Mouse (Mus musculus): ENCODE results near the gene Crybb2. TPM values are rescaled to one million over a fixed set of nuclear protein-coding genes. Genes with fewer than 3 reads are reported as not detected.

The Crybb2 gene
- polyA plus RNA-seq, 1 experiment, result 0.18 TPM

DNA sequence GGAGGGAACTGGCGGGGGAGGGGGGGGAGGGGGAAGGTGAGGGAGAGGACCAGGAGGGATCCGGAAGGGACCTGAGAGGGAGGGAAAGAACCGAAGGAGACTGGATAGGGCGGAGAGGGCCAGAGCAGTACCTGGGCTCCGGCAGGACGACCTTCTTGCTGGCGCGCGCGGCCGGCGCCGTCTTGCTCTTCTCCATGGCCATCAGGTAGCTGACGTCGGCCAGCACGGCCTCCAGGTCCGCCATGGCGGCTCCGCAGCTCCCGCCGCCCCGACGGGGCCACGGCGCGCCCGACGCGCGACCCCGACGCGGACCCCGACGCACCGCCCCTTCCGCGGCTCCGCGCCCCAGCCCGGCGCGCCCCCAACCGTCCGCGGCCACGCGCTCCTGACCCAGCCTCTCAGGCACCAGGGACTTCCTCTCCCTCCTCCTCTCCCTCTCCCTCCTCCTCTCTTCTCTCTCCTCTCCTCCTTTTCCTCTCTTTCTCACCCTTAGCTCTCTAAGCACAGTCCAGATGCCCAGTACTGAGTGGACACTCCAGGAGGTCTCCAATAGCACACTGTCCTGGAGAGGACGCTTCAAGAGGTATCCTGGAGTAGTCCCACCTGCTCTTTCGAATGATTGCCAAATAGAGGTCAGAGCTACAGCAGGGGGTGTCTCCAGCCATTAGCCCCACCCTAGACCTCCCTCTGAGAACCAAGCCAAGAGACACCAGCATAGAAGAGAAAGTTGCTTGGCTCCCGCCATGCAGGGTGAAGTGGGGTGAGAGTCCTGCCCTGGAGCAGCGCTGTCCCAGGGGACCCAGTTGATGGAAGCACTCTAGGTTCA is 54.5 kb downstream of the Crybb2 start, which contains the start of gene Grk3:
Gene Grk3 (minus strand): TSS at position 556 of the 826 bp plus-strand sequence.
- H3K27ac ChIP-seq (ENCODE audit: insufficient read depth, low read depth, low read length), result 0 out of 2 replicates have a peak within 1 kb of the TSS, but pooled peaks have one; percentile 18
- 2% methylated on average over 31 of the region's 52 CpGs for WGBS
- TF ChIP-seq POLR2A (IDR thresholded peaks at IDR 0.05; ENCODE audit: low read depth, low read length), result peak; percentile 22; the same call in 1 of the 2 replicates
- no peak for TF ChIP-seq CTCF (IDR thresholded peaks at IDR 0.05; ENCODE audit: extremely low read depth, insufficient read length, insufficient replicate concordance, low read depth, low read length)

DNA sequence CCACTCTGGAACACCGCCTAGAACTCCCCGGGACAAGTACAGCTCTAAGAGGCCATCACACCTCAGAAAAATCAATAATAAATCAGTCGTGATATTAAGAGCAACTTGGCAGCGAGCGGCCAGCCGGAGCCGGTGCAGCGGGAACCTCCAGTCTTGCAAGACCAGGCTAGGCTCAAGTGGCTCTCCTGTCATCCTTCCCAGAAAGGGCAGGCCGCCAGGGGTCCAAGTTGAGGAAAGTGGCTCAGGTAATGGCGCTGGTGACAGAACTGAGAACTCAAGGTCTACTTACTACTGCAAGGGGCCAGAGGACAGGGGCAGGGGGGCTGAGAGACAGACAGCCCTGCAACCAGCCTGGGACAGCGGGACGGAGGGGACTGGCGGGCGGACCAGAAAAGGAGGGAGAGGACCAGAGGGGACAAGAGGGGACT is 55.1 kb downstream of the Crybb2 start:
- TF ChIP-seq CTCF (IDR thresholded peaks at IDR 0.05; ENCODE audit: extremely low read depth, insufficient read length, insufficient replicate concordance, low read depth, low read length) (no peak), POLR2A (IDR thresholded peaks at IDR 0.05; ENCODE audit: low read depth, low read length) (no peak; the same call in 1 of the 2 replicates)
- 2% methylated on average over 14 of the region's 14 CpGs for WGBS
- Histone ChIP-seq H3K27ac (ENCODE audit: insufficient read depth, low read depth, low read length) (no peak overlapping the region), H3K4me3 (ENCODE audit: low read depth, low read length) (peak overlapping the region; percentile 73), H3K36me3 (ENCODE audit: control insufficient read depth, insufficient read depth, low read length) (no peaks in the 10 kb centered on the region), H3K27me3 (ENCODE audit: control insufficient read depth, insufficient read depth, low read length) (no peaks in the 10 kb centered on the region), H3K4me1 (ENCODE audit: control insufficient read depth, insufficient read depth, insufficient read length, low read length) (peaks cover 4% of the 10 kb centered on the region; the same call in 1 of the 2 replicates)

More for the DNA sequence above, 54.5 kb downstream of the Crybb2 start, which contains the start of gene Grk3:
- peaks cover 2% of the 10 kb centered on the region; the same call in 1 of the 2 replicates for H3K4me1 ChIP-seq (ENCODE audit: control insufficient read depth, insufficient read depth, insufficient read length, low read length)
- H3K4me3 ChIP-seq (ENCODE audit: low read depth, low read length), result peak within 1 kb of the TSS; percentile 73
- no peaks in the 10 kb centered on the region for H3K36me3 ChIP-seq (ENCODE audit: control insufficient read depth, insufficient read depth, low read length)
- no peaks in the 10 kb centered on the region for H3K27me3 ChIP-seq (ENCODE audit: control insufficient read depth, insufficient read depth, low read length)

DNA sequence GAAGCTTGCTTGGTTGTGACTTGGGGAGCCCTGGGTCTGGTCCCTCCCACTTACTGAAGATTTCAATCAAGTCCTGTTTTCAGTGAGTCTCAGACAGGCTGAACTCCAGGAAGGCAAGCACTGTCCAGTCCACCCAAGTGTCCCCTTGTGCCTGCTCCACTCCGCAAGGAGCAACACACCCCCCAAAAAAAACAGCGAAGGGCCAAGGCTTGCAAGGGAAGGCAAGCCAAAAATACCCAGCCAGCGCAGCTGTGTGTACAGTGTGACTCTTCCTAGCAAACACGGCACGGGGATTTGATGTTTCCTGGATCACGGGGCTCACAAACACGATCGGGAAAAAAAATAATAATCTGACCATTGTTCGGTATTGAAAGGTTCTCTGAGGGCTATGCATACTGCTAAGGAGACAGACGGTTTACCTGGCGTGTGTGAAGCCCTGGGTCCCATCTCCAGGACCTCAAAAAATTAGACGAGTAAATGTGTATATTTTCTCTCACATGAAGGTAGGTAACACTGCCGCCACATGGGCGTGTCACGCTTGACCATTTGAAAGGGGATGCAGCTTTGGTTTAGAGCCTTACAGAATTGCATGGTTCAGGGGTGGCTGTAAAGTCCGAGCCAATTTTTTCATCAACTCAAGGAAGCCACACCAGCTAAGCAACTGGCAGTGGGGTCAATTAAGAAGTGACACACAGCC is 55.7 kb downstream of the Crybb2 start:
- H3K27ac ChIP-seq (ENCODE audit: insufficient read depth, low read depth, low read length), result no peak overlapping the region
- peak overlapping the region; percentile 73 for H3K4me3 ChIP-seq (ENCODE audit: low read depth, low read length)
- peaks cover 5% of the 10 kb centered on the region; the same call in 1 of the 2 replicates for H3K4me1 ChIP-seq (ENCODE audit: control insufficient read depth, insufficient read depth, insufficient read length, low read length)
- 10% methylated on average over 16 of the region's 16 CpGs for WGBS
- H3K36me3 ChIP-seq (ENCODE audit: control insufficient read depth, insufficient read depth, low read length), result no peaks in the 10 kb centered on the region
- TF ChIP-seq POLR2A (IDR thresholded peaks at IDR 0.05; ENCODE audit: low read depth, low read length), result no peak
- no peak for TF ChIP-seq CTCF (IDR thresholded peaks at IDR 0.05; ENCODE audit: extremely low read depth, insufficient read length, insufficient replicate concordance, low read depth, low read length)
- H3K27me3 ChIP-seq (ENCODE audit: control insufficient read depth, insufficient read depth, low read length), result no peaks in the 10 kb centered on the region

DNA sequence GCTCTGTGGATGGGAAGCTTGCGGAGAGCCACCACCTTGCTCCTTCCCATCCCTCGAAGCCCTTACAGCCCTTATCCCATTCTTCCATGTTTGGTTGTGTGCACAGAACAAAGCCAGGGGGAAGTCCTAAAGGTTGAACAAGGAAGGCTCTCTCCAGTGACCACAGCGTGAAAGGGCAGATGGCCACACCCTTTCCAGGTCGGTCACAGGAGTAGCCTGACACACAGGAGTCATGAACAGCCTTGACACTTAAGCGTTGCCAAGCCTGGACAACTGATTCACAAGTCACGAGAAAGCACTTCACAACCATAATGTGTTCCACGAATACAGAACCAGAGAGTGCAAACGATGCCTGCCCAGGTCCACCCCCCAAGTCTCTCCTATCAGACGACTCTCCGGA is 58.0 kb downstream of the Crybb2 start:
- Histone ChIP-seq H3K27ac (ENCODE audit: insufficient read depth, low read depth, low read length) (no peak overlapping the region), H3K36me3 (ENCODE audit: control insufficient read depth, insufficient read depth, low read length) (no peaks in the 10 kb centered on the region), H3K27me3 (ENCODE audit: control insufficient read depth, insufficient read depth, low read length) (no peaks in the 10 kb centered on the region), H3K4me3 (ENCODE audit: low read depth, low read length) (no peak overlapping the region), H3K4me1 (ENCODE audit: control insufficient read depth, insufficient read depth, insufficient read length, low read length) (peaks cover 5% of the 10 kb centered on the region; the same call in 1 of the 2 replicates)
- 84% methylated on average over 10 of the region's 10 CpGs for WGBS
- TF ChIP-seq CTCF (IDR thresholded peaks at IDR 0.05; ENCODE audit: extremely low read depth, insufficient read length, insufficient replicate concordance, low read depth, low read length) (no peak), POLR2A (IDR thresholded peaks at IDR 0.05; ENCODE audit: low read depth, low read length) (no peak)

DNA sequence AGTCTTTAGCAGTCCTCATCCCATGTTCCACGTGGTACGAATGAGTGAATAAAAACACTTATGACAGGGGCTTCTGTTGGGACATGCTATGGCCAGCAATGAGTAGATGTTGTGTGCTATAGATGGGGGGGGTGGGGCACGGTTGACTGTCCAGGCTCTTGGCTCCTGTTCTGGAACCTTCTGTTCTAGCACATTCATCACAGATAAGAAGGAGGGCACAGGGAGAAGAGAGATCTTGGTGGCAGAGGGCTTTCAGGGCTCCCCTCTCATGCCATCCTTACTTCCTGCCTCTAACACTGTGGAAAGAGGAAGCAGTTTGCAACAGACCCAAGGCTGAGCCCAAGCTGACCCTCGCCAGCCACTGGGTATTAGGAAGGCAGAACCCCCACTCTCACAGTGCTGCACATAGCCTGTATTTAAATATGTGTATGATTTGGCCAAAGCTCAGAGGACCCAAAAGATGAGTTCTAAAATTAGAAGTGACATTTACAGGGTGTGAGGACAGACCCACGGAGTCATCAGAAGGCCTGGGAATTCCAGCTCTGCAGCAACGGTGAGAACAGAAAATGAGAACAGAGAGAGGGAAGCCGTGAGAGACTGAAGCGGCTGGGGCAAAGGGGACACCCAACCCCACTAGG is 60.6 kb downstream of the Crybb2 start:
- no peaks in the 10 kb centered on the region for H3K36me3 ChIP-seq (ENCODE audit: control insufficient read depth, insufficient read depth, low read length)
- H3K27me3 ChIP-seq (ENCODE audit: control insufficient read depth, insufficient read depth, low read length), result no peaks in the 10 kb centered on the region
- no peak overlapping the region for H3K4me3 ChIP-seq (ENCODE audit: low read depth, low read length)
- WGBS, result 74% methylated on average over 8 of the region's 8 CpGs
- H3K27ac ChIP-seq (ENCODE audit: insufficient read depth, low read depth, low read length), result no peak overlapping the region
- peaks cover 2% of the 10 kb centered on the region; the same call in 1 of the 2 replicates for H3K4me1 ChIP-seq (ENCODE audit: control insufficient read depth, insufficient read depth, insufficient read length, low read length)
- TF ChIP-seq POLR2A (IDR thresholded peaks at IDR 0.05; ENCODE audit: low read depth, low read length), result no peak
- no peak for TF ChIP-seq CTCF (IDR thresholded peaks at IDR 0.05; ENCODE audit: extremely low read depth, insufficient read length, insufficient replicate concordance, low read depth, low read length)

DNA sequence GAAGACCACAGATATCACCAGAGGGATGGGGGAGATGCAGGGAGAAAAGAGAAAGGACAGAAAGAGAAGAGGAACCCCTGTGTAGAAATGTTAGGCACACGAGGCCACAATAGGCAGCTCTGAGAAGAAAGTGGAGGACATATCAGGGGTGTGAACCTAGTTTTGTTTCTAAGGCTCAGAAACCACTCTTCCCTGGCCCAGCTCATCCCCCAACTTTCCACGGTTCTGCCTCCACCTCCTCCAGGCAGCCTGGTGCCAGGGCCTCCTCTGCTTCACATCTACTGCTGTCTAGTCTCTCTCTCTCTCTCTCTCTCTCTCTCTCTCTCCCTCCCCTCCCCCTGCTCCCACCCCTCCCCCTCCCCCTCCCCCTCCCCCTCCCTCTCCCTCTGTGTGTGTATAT is 61.4 kb downstream of the Crybb2 start:
- TF ChIP-seq CTCF (IDR thresholded peaks at IDR 0.05; ENCODE audit: extremely low read depth, insufficient read length, insufficient replicate concordance, low read depth, low read length) (no peak), POLR2A (IDR thresholded peaks at IDR 0.05; ENCODE audit: low read depth, low read length) (no peak)
- H3K27me3 ChIP-seq (ENCODE audit: control insufficient read depth, insufficient read depth, low read length), result no peaks in the 10 kb centered on the region
- 85% methylated on average over 2 of the region's 2 CpGs for WGBS

More for the DNA sequence above, 61.4 kb downstream of the Crybb2 start:
- Histone ChIP-seq H3K4me1 (ENCODE audit: control insufficient read depth, insufficient read depth, insufficient read length, low read length) (peaks cover 2% of the 10 kb centered on the region; the same call in 1 of the 2 replicates), H3K36me3 (ENCODE audit: control insufficient read depth, insufficient read depth, low read length) (no peaks in the 10 kb centered on the region), H3K4me3 (ENCODE audit: low read depth, low read length) (no peak overlapping the region), H3K27ac (ENCODE audit: insufficient read depth, low read depth, low read length) (no peak overlapping the region)

Other genes starting within 250 kb of the Crybb2 start
- 0.37 and 0.38 TPM in 2 replicates for gene Myo18b, start 173.8 kb downstream of the Crybb2 start, polyA plus RNA-seq (2012; rRNA removed)
- gene Grk3, start 54.3 kb downstream of the Crybb2 start, polyA plus RNA-seq (2012; rRNA removed), result 3.6 and 4.4 TPM in 2 replicates
- gene Crybb3, start 11.5 kb upstream of the Crybb2 start, polyA plus RNA-seq (2012; rRNA removed), result 2.7 and 21.0 TPM in 2 replicates
- 24.2 and 70.8 TPM in 2 replicates for gene 2900026A02Rik, start 151.1 kb upstream of the Crybb2 start, polyA plus RNA-seq (2012; rRNA removed)
- gene Tmem211, start 156.8 kb upstream of the Crybb2 start, polyA plus RNA-seq (2012; rRNA removed), result not detected in 2 replicates
- gene Sgsm1, start 240.7 kb upstream of the Crybb2 start, polyA plus RNA-seq (2012; rRNA removed), result 3.1 and 4.8 TPM in 2 replicates